Mouse (Mus musculus) cerebellum, postnatal 4 days (tissue): ENCODE results near the gene Smg5.

ENCODE experiments used
- DNase-seq, 2 experiments: peaks; one replicate each; pipeline ENCODE4 v3.0.0; 2022; ENCODE audit warnings: low spot score in 2 of 2, mixed read lengths in 1 of 2

Smg5 gene

GRCm38 (mm10) chr3:88393776-88394375 lies 57.8 kb downstream of the Smg5 start:
- DNase-seq: no peak

GRCm38 (mm10) chr3:88395288-88395687 lies 59.2 kb downstream of the Smg5 start:
- no peak for DNase-seq

GRCm38 (mm10) chr3:88395742-88396141 lies 59.7 kb downstream of the Smg5 start:
- DNase-seq: no peak

GRCm38 (mm10) chr3:88398666-88399065 lies 62.6 kb downstream of the Smg5 start:
- peak in 1 of 2 experiments; percentile 33 for DNase-seq

GRCm38 (mm10) chr3:88403522-88404230 lies 67.6 kb downstream of the Smg5 start:
- no peak for DNase-seq

- peak; percentile 33 to 58 for DNase-seq
Measured at GRCm38 (mm10) chr3:88407090-88407489, 71.0 kb downstream of the Smg5 start.

DNA sequence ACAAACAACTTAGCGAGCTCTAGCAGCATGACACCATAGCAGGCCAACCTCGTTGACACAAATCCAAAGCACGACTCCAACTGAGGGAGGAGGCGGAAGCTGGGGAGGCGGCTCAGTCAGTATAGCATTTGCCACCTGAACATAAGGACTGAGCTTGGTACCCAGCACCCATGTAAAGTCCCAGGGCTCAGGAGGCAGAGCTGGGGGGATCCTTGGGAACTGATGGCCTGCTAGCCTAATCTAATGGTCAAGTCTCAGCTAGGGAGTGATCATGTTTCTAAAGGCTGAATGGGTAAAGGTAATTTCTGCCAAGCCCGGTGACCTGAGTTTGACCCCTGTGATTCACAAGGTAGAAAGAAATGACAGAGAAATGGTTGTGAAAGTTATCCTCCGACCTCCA lies 71.5 kb downstream of the Smg5 start:
- DNase-seq: no peak

GRCm38 (mm10) chr3:88408953-88409352 lies 72.9 kb downstream of the Smg5 start:
- DNase-seq: no peak

- DNase-seq: peak; percentile 76 to 85
Measured at GRCm38 (mm10) chr3:88409741-88410644, 73.9 kb downstream of the Smg5 start, which contains the start of gene Pmf1. Pmf1 (minus strand) TSS chr3:88410331.

DNA sequence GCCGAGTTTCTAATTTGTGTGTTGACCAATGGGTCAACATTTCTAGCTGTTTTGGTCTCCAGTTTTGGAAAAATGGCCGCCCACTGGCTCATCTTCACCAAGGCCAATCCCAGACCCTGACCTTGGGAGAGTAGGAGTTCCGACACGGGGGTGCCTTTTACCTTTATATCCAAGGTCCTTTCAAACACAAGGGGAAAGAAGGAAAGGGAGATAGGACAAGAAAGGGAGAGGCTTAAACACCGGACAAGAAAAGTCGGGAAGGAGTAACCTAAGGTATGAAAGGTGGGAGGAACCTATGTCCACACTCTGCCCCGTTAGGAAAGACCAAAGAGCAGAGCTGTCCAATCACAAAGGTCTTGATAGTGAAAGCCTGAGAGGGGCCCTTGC lies 74.6 kb downstream of the Smg5 start:
- no peak for DNase-seq

GRCm38 (mm10) chr3:88411681-88412080 lies 75.6 kb downstream of the Smg5 start:
- no peak for DNase-seq
